Mouse (Mus musculus) kidney, embryonic 16.5 days (tissue): Measurements from ENCODE around the gene Hemk1. TPM values are rescaled to one million over a fixed set of nuclear protein-coding genes. Genes with fewer than 3 reads are reported as not detected.

Experiments
- ATAC-seq: fragments of 200-750 bp; cut with Nextera tagmentation; 2 replicates; pipeline ENCODE4 v1.8.0; 2017; ENCODE audit warnings: moderate TSS enrichment; ENCODE audit not compliant: low FRiP score, low TSS enrichment
- H3K27ac ChIP-seq: fragments of 300-500 bp; sonication (generic); 2 replicates; pipeline ENCODE4 v1.5.1; 2014; ENCODE audit warnings: low read length
- H3K27me3 ChIP-seq: fragments of 300-500 bp; sonication (generic); 2 replicates; pipeline ENCODE4 v1.6.1; 2014; ENCODE audit warnings: low read length, control low read depth, mixed read lengths; ENCODE audit not compliant: insufficient read depth
- H3K36me3 ChIP-seq: fragments of 300-500 bp; sonication (generic); 2 replicates; pipeline ENCODE4 v1.6.1; 2014; ENCODE audit warnings: low read length, control low read depth, mixed read lengths; ENCODE audit not compliant: insufficient read depth
- H3K4me1 ChIP-seq: fragments of 300-500 bp; sonication (generic); 2 replicates; pipeline ENCODE4 v1.6.1; 2014; ENCODE audit warnings: low read length, control low read depth, mixed read lengths; ENCODE audit not compliant: insufficient read depth
- H3K4me2 ChIP-seq: fragments of 300-500 bp; sonication (generic); replicated peaks from 2 replicates; pipeline ENCODE4 v1.6.1; 2014; ENCODE audit warnings: low read depth, low read length
- H3K4me3 ChIP-seq: fragments of 300-500 bp; sonication (generic); 2 replicates; pipeline ENCODE4 v1.5.1; 2014; ENCODE audit warnings: mild to moderate bottlenecking, low read length
- H3K9ac ChIP-seq: fragments of 300-500 bp; sonication (generic); replicated peaks from 2 replicates; pipeline ENCODE4 v1.6.1; 2014; ENCODE audit warnings: low read length
- H3K9me3 ChIP-seq: fragments of 300-500 bp; sonication (generic); 2 replicates; pipeline ENCODE4 v1.6.1; 2016; ENCODE audit warnings: low read length, control low read depth
- whole genome bisulfite sequencing: fragments of 180-500 bp; shearing (Covaris S2); extraction: QIAGEN DNeasy Blood & Tissue Kit; methylation state at CpG from one replicate; pipeline ENCODE4 v1.1.7; 2014; 5-methylcytosine and 5-hydroxymethylcytosine counted together
- polyA plus RNA-seq: library from polyadenylated mRNA; unstranded; fragments of >200 nt; fragmentation: Nextera tagmentation; extraction: Ambion mirVana; gene quantifications from 2 replicates; pipeline ENCODE4 v1.2.1, GENCODE M21; 2015

Gene Hemk1
- polyA plus RNA-seq, 1 experiment from 2014 or later: 13.2 TPM

DNA sequence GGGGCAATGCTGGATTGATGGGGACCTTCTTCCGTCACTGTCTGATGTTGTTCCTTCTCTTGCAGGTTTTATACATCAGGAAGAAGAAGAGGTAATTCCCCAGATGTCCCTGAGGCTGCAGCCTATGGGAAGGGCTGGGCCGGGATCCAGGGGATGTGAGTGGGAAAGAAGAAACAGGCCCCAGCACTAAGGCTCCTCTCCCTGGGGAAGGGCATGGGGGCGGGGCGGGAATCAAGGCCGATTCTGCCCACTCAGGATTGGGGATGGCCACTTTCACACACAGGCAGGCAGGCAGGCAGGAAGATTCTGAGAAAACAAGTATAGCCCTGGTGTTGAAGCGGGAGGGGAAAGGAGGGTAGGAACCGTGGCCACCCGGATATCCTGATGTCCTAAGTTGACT, 7.9 kb upstream of the Hemk1 start:
- WGBS: 86% methylated on average over 8 of the region's 8 CpGs
- Histone ChIP-seq H3K4me3 (no peak overlapping the region), H3K27me3 (0 out of 2 replicates have a peak, but pooled peaks cover 3% of the 10 kb centered on the region), H3K9ac (no peak overlapping the region), H3K4me1 (peaks cover under 1% of the 10 kb centered on the region; the same call in 1 of the 2 replicates), H3K4me2 (no peak overlapping the region), H3K27ac (no peak overlapping the region), H3K36me3 (no peaks in the 10 kb centered on the region), H3K9me3 (no peaks in the 10 kb centered on the region)
- no peak for ATAC-seq

DNA sequence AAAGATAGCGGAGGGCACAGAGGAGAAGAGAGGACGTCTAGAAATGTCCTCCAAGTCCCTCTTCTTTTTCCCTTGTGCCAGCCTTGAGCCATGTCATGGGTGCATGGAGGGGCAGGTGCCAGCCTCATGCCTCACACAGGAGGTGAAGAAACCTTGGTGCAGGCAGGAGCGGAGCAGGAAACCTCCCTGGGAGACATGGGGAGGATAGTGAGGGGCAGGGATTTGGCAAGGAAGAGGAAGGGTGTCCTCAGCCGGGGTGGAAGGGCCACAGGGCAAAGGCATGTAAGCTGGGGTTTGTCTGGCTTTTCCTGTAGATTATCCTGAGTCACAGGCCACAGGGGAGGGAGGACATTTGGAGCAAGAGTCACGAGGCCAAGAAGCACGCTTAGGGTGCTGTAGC, 5.9 kb upstream of the Hemk1 start:
- H3K9me3 ChIP-seq: no peaks in the 10 kb centered on the region
- H3K27ac ChIP-seq: no peak overlapping the region
- no peak overlapping the region for H3K4me2 ChIP-seq
- WGBS: 83% methylated on average over 6 of the region's 6 CpGs
- no peak overlapping the region for H3K4me3 ChIP-seq
- H3K36me3 ChIP-seq: no peaks in the 10 kb centered on the region
- 0 out of 2 replicates have a peak, but pooled peaks cover 3% of the 10 kb centered on the region for H3K27me3 ChIP-seq
- peaks cover 8% of the 10 kb centered on the region; the same call in 1 of the 2 replicates for H3K4me1 ChIP-seq
- no peak for ATAC-seq
- H3K9ac ChIP-seq: 0 out of 2 replicates have a peak overlapping the region, but pooled peaks have one; percentile 6

DNA sequence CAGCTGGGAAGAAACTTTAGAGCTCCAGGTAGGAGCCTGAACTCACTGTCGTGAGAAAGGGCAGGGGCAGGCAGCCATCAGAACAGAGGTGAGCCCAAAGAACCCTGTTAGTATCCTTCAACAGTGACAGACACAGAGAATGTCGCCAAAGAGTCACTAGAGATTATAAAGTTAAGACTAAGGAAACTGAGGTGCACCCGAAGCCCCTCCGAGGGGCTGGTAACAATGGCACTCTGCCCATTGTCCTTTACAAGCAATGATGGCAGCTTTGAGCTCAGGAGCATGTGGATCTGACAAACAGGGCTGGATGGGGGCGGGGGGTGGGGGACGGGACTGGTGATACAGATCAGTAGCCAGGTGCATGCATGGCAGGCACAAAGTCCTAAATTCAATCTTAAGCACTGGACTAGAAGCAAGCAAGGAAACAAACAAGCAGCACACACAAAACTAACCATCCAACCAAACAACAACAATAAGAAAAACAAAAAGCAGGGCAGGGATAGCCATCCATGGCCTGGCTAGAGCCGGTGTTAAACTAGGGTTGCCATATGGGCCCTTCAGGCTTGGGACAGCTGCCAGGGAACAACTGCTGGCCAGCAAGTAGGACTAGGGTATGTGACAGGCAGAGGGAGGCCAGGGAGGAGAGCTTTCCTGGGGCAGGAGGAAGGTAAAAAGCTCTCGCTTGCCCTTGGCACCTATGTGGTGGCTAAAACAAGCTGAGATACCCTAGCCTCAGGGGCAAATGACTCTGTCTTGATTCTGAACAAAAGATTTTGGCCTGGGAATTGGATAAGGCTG, 5.2 kb upstream of the Hemk1 start:
- Histone ChIP-seq H3K4me2 (no peak overlapping the region), H3K27me3 (0 out of 2 replicates have a peak, but pooled peaks cover 3% of the 10 kb centered on the region), H3K27ac (no peak overlapping the region), H3K36me3 (no peaks in the 10 kb centered on the region), H3K9me3 (no peaks in the 10 kb centered on the region), H3K9ac (0 out of 2 replicates have a peak overlapping the region, but pooled peaks have one; percentile 6), H3K4me1 (peaks cover 15% of the 10 kb centered on the region), H3K4me3 (no peak overlapping the region)
- 60% methylated on average over 8 of the region's 8 CpGs for WGBS
- no peak for ATAC-seq

DNA sequence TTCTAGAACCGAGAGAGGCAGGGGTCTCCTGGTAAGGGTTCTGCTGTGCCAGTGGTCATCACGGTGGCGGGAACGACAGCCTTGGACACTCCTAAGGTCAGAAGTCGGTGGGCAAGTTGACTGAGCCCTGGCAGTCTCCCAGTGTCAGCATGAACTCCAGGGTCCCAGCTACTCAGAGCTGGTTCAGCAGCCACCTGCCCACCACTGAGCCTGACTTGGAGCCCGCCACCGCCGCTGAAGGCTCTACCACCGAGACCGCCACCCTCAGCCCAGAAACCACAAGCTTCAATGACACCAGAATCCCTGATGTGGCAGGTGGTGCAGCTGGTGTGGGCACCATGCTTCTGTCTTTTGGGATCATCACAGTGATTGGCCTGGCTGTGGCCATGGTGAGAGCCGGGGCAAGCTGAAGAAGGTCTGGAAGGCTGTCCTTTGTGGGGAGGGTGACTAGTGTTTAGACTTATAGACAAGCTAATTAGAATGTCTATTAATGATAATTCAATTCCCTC, 4.1 kb upstream of the Hemk1 start:
- Histone ChIP-seq H3K9me3 (no peaks in the 10 kb centered on the region), H3K27me3 (0 out of 2 replicates have a peak, but pooled peaks cover 3% of the 10 kb centered on the region), H3K27ac (no peak overlapping the region), H3K36me3 (no peaks in the 10 kb centered on the region), H3K9ac (no peak overlapping the region), H3K4me3 (no peak overlapping the region), H3K4me1 (peaks cover 19% of the 10 kb centered on the region), H3K4me2 (no peak overlapping the region)
- ATAC-seq: no peak
- WGBS: 90% methylated on average over 11 of the region's 11 CpGs

DNA sequence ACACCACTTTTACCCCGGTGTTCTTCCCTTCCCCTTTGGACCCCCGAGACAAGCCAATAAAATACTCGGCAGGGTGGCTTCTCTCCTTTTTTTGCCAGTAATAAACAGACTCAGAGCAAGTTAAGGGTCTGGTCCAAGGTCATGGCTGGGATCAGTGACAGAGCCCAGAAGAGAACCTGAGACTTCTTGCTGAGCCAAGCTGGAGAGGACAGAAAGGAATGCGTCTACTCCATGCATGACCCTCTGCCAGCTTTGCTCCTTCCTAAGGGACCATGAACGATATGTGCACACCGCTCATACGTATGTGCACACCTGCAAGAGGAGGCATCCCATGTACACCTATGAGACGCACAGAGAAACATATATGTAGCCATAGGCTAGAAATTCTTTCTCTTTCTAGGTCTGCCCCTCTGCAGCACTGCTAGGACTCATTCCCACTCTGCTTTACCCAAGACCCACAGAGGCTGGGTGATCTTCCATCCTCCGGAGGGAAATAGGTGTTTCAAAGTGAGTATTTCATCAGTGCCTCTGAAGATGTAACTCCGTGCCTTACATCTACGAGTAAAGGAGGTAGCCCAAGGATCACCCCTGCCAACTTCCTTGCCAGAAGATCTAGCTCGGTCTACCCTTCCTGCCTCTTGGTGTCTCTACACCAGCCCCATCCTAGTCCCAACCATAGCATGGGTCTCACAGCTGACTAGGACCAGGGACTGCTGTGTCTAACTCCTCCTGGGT, 2.9 kb upstream of the Hemk1 start:
- H3K4me1 ChIP-seq: peaks cover 20% of the 10 kb centered on the region
- 53% methylated on average over 12 of the region's 12 CpGs for WGBS
- ATAC-seq: no peak
- H3K4me3 ChIP-seq: peak overlapping the region; percentile 64
- peak overlapping the region; percentile 88 for H3K4me2 ChIP-seq
- no peaks in the 10 kb centered on the region for H3K36me3 ChIP-seq
- no peaks in the 10 kb centered on the region for H3K9me3 ChIP-seq
- H3K27ac ChIP-seq: no peak overlapping the region
- 0 out of 2 replicates have a peak, but pooled peaks cover 3% of the 10 kb centered on the region for H3K27me3 ChIP-seq
- H3K9ac ChIP-seq: peak overlapping the region; percentile 68

DNA sequence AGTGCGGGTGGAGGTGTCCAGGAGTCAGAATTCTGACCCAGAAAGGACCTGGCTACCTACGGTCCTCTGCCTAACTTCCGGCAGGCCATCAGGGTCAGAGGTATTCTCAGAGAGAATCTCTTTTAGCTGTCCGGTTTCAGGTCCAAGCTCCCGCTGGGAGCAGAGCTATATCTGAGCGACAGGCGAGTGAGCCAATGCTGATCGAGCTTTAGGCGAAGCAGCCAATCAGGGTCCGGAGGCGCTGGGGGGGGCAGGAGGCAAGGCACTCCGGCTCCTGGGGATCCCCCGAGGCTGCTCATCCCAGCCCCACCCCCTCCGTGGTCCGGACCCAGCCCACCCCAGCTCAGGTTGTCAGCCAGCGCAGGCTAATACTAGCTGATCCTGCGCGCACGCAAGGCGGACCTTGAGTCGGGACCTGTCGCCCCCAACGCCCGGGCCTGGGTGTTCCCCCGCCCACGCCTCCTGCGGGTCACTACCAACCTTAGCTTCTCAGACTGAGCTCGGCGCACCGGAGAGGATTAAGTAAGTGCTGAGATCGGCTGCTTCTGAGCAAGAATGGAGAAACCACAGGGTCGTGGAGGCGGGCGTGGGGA, 2.2 kb upstream of the Hemk1 start, which contains the start of gene 6430571L13Rik:
6430571L13Rik (plus strand) TSS at position 336 of the 593 bp plus-strand sequence.
- Histone ChIP-seq H3K9ac (peak within 1 kb of the TSS; percentile 68), H3K27me3 (0 out of 2 replicates have a peak, but pooled peaks cover 3% of the 10 kb centered on the region), H3K36me3 (no peaks in the 10 kb centered on the region), H3K27ac (no peak within 1 kb of the TSS), H3K4me3 (peak within 1 kb of the TSS; percentile 64), H3K4me1 (peaks cover 20% of the 10 kb centered on the region), H3K9me3 (no peaks in the 10 kb centered on the region), H3K4me2 (peak within 1 kb of the TSS; percentile 88)
- WGBS: under 1% methylated on average over 34 of the region's 34 CpGs
- ATAC-seq: peak; percentile 93

DNA sequence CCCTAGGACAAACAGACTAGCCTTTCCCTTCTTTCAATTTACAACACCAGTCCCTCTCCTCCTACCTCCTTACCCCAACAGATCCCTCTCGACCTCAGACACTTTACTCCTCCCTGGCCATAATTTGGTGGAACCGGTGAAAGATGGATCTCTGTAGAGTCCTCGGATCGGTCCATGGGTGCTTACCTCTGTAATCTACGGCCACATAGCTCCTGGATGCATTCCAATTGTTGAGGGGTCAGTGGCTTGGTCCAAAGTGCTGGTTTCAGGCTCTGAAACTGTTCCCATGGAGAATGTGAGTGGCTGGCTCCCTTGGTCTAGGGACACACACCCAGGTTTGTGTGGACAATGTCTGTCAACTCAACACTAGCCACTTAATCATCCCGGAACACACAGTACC, 1.8 kb downstream of the Hemk1 start:
- ATAC-seq: no peak
- no peak overlapping the region for H3K9ac ChIP-seq
- 83% methylated on average over 6 of the region's 6 CpGs for WGBS
- no peak overlapping the region for H3K4me2 ChIP-seq
- no peak overlapping the region for H3K27ac ChIP-seq
- no peaks in the 10 kb centered on the region for H3K9me3 ChIP-seq
- no peak overlapping the region for H3K4me3 ChIP-seq
- H3K36me3 ChIP-seq: no peaks in the 10 kb centered on the region
- no peaks in the 10 kb centered on the region for H3K27me3 ChIP-seq
- peaks cover 20% of the 10 kb centered on the region for H3K4me1 ChIP-seq

DNA sequence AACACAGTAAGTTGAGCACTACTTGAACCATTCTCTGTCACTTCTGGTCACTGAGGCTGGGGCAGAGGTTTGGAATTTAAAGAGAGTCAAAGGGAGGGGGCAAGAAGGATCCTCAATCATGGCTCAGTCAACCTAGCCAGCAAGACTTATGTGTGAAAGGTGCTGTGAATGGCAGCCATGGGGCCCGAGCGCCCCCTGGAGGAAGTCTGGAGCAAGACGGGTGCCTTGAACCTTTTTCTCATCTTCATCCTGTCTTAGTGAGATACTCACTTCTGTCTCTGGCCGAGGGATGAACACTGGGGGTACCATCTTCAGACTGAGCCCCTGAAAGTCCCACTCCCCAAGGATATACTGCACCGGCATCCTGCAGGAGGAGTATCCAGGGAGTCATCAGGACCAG, 2.2 kb downstream of the Hemk1 start:
- no peak overlapping the region for H3K27ac ChIP-seq
- H3K36me3 ChIP-seq: no peaks in the 10 kb centered on the region
- no peak for ATAC-seq
- peaks cover 18% of the 10 kb centered on the region for H3K4me1 ChIP-seq
- no peaks in the 10 kb centered on the region for H3K9me3 ChIP-seq
- H3K4me2 ChIP-seq: no peak overlapping the region
- 10% methylated on average over 5 of the region's 5 CpGs for WGBS
- H3K9ac ChIP-seq: no peak overlapping the region
- no peak overlapping the region for H3K4me3 ChIP-seq
- no peaks in the 10 kb centered on the region for H3K27me3 ChIP-seq

DNA sequence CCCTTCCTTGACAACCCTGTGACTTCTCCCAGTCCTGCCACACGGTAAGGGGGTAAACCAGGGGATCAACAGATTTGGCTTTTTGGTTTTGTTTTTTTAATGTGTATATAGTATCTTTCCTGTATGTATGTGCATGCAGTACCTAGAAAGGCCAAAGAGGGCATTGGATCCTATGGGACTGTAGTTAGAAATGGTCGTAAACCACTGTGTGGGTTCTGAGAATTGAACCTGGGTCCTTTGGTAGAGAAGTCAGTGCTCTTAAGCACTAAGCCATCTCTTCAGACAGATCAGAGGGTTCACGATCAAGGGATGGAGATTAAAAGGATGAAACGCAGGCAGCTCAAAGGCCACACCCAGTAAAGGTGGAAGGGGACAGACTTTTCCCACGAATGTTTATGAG, 3.1 kb downstream of the Hemk1 start:
- no peak for ATAC-seq
- 88% methylated on average over 5 of the region's 5 CpGs for WGBS
- H3K9me3 ChIP-seq: no peaks in the 10 kb centered on the region
- peaks cover 14% of the 10 kb centered on the region for H3K4me1 ChIP-seq
- no peak overlapping the region for H3K4me3 ChIP-seq
- H3K36me3 ChIP-seq: no peaks in the 10 kb centered on the region
- H3K27me3 ChIP-seq: no peaks in the 10 kb centered on the region
- H3K4me2 ChIP-seq: no peak overlapping the region
- H3K27ac ChIP-seq: no peak overlapping the region
- H3K9ac ChIP-seq: no peak overlapping the region
